Mouse (Mus musculus) embryonic facial prominence, embryonic 13.5 days (tissue): Measurements from ENCODE around the gene Sv2b. TPM values are rescaled to one million over a fixed set of nuclear protein-coding genes. Genes with fewer than 3 reads are reported as not detected.

ENCODE experiments used
- ATAC-seq: fragments of 200-750 bp; cut with Nextera tagmentation; 2 replicates; pipeline ENCODE4 v1.8.0; 2017; ENCODE audit warnings: low read depth; ENCODE audit not compliant: insufficient number of reproducible peaks, insufficient read depth, low FRiP score, low TSS enrichment
- H3K27ac ChIP-seq: fragments of 300-500 bp; sonication (generic); 2 replicates; pipeline ENCODE4 v1.5.1; 2015; ENCODE audit warnings: moderate library complexity, mild to moderate bottlenecking, inconsistent platforms
- H3K27me3 ChIP-seq: fragments of 300-500 bp; sonication (generic); 2 replicates; pipeline ENCODE4 v1.6.1; 2015; ENCODE audit warnings: mild to moderate bottlenecking, inconsistent platforms
- H3K36me3 ChIP-seq: fragments of 300-500 bp; sonication (generic); 2 replicates; pipeline ENCODE4 v1.6.1; 2015; ENCODE audit warnings: mild to moderate bottlenecking, inconsistent platforms
- H3K4me1 ChIP-seq: fragments of 300-500 bp; sonication (generic); 2 replicates; pipeline ENCODE4 v1.6.1; 2015; ENCODE audit warnings: inconsistent platforms
- H3K4me2 ChIP-seq: fragments of 300-500 bp; sonication (generic); 2 replicates; pipeline ENCODE4 v1.6.1; 2015; ENCODE audit warnings: moderate library complexity, mild to moderate bottlenecking, inconsistent platforms
- H3K4me3 ChIP-seq: fragments of 300-500 bp; sonication (generic); 2 replicates; pipeline ENCODE4 v1.5.1; 2015; ENCODE audit warnings: mild to moderate bottlenecking, inconsistent platforms
- H3K9ac ChIP-seq: fragments of 300-500 bp; sonication (generic); 2 replicates; pipeline ENCODE4 v1.6.1; 2015; ENCODE audit warnings: mild to moderate bottlenecking, inconsistent platforms
- H3K9me3 ChIP-seq: fragments of 300-500 bp; sonication (generic); 2 replicates; pipeline ENCODE4 v1.6.1; 2016; ENCODE audit warnings: inconsistent platforms
- WGBS: fragments of 180-500 bp; shearing (Covaris S2); methylation state at CpG from one replicate; pipeline ENCODE4 v1.1.7; 2015; ENCODE audit warnings: mixed read lengths; 5-methylcytosine and 5-hydroxymethylcytosine counted together
- polyA plus RNA-seq: library from polyadenylated mRNA; unstranded; fragments of >200 nt; fragmentation: Nextera tagmentation; extraction: Ambion mirVana; gene quantifications from 2 replicates; pipeline ENCODE4 v1.2.1, GENCODE M21; 2015

The Sv2b gene
- polyA plus RNA-seq, 1 experiment from 2014 or later, result 0.59 TPM

DNA sequence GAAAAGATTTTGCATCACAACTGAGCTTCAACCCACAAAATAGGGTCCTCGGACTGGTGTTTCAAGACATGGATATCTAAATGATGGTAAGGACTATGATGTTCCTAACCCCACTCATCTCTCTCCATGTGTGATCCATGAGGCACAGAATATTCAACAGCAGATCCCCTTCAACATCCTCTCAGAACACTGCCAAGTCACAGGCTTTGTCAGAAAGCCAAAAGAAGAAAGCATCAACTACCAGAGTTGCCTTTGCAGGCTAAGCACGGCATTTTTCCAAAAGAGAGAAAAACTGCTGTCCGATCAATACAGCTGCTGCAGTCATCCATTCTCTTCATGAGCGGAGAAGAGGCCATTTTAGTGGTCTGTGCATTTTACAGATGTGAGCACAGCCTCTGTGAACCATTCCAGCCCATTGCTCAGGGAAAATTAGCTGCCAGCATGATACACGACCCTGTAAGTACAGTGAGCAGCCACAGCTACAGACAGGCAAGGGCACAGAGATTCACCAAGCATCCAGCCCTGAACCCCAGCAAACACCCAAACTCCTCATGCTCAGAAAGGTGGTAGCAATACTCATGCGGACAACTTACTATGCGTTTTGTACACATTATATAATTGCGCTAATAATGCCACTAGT is 55.3 kb downstream of the Sv2b start:
- no peak overlapping the region for H3K9ac ChIP-seq
- no peaks in the 10 kb centered on the region for H3K27me3 ChIP-seq
- H3K27ac ChIP-seq, result no peak overlapping the region
- 84% methylated on average over 8 of the region's 8 CpGs for WGBS
- no peak overlapping the region for H3K4me3 ChIP-seq
- no peak for ATAC-seq
- H3K4me1 ChIP-seq, result no peaks in the 10 kb centered on the region
- H3K4me2 ChIP-seq, result no peak overlapping the region
- H3K9me3 ChIP-seq, result no peaks in the 10 kb centered on the region
- no peaks in the 10 kb centered on the region for H3K36me3 ChIP-seq

DNA sequence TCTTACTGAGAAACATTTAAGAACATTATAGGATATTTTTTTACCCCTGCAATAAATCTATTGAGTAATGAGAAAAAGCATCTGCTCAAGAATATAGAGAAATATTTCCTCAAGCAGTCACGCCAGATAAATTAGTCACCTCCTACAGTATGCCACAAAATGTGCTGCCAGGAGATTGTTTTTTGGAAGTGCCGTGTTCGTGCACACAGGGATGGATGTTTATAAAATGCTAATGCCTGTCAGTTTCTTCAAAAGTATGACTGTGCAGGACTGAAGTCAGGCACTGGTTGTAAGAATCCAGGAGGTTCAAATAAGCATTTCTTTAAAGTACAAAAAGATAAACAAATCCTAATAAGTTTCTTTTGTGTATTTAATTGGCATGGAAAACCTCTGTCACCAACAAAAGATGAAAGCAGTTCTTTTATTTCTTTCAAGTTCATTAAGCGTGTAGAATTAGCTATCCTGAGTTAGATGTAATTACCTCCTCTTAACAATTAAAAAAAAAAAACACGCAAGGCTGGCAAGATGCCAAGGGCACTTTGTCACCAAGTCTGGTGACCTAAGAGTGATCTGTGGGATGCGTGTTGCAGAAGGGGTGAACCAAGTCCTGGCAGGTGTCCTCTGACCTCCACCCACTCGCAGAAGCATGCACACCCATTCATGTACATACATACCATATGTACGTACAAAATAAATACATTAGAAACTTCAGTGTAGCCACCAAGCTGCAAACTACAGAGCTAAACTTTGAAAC is 68.1 kb downstream of the Sv2b start:
- no peaks in the 10 kb centered on the region for H3K9me3 ChIP-seq
- WGBS, result 60% methylated on average over 8 of the region's 8 CpGs
- H3K4me3 ChIP-seq, result no peak overlapping the region
- H3K4me1 ChIP-seq, result no peaks in the 10 kb centered on the region
- H3K27me3 ChIP-seq, result no peaks in the 10 kb centered on the region
- ATAC-seq, result no peak
- H3K9ac ChIP-seq, result no peak overlapping the region
- no peaks in the 10 kb centered on the region for H3K36me3 ChIP-seq
- H3K4me2 ChIP-seq, result no peak overlapping the region
- no peak overlapping the region for H3K27ac ChIP-seq

DNA sequence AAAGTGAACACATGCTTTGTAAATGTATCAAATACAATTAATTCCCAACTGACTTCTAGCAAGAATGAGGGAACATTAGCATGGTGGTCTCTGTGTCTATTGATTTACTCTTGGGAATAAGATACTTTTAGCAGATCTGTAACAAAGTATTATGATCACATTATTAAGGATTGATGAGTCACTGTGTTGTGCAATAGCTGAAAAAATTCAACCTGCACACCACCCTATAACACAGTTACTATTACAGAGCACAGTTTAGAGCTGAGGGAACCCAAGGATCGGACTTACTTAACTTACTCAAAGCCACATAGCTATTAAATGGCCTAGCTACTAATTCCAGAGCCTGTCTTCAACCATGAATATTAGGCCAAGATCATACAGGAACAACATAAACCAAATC is 72.7 kb downstream of the Sv2b start:
- H3K27ac ChIP-seq, result no peak overlapping the region
- no peaks in the 10 kb centered on the region for H3K9me3 ChIP-seq
- no peak for ATAC-seq
- no peak overlapping the region for H3K4me3 ChIP-seq
- H3K4me2 ChIP-seq, result no peak overlapping the region
- H3K36me3 ChIP-seq, result no peaks in the 10 kb centered on the region
- 89% methylated on average over 1 of the region's 1 CpGs for WGBS
- no peaks in the 10 kb centered on the region for H3K4me1 ChIP-seq
- no peak overlapping the region for H3K9ac ChIP-seq
- H3K27me3 ChIP-seq, result no peaks in the 10 kb centered on the region

DNA sequence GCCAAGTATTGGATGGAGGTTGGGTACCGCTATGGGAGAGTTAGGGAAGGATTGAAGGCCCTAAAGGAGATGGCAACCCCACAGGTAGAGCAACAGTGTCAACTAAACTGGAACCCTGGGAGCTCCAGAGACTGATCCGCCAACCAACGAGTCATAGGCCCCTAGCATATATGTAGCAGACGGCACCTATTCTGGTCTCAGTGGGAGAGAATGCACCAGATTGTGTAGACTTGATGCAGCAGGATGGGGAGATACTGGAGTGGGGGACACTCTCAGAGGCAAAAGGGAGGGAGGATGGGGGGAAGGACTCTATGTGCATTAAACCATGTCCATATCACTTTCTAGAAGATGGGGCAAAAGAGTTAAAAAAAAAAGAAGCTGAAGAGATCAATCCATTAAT is 84.9 kb downstream of the Sv2b start:
- H3K4me2 ChIP-seq, result no peak overlapping the region
- no peak for ATAC-seq
- 92% methylated on average over 4 of the region's 4 CpGs for WGBS
- H3K9ac ChIP-seq, result no peak overlapping the region
- no peaks in the 10 kb centered on the region for H3K27me3 ChIP-seq
- no peaks in the 10 kb centered on the region for H3K4me1 ChIP-seq
- H3K4me3 ChIP-seq, result no peak overlapping the region
- peaks cover 6% of the 10 kb centered on the region; the same call in 1 of the 2 replicates for H3K9me3 ChIP-seq
- no peak overlapping the region for H3K27ac ChIP-seq
- H3K36me3 ChIP-seq, result no peaks in the 10 kb centered on the region

DNA sequence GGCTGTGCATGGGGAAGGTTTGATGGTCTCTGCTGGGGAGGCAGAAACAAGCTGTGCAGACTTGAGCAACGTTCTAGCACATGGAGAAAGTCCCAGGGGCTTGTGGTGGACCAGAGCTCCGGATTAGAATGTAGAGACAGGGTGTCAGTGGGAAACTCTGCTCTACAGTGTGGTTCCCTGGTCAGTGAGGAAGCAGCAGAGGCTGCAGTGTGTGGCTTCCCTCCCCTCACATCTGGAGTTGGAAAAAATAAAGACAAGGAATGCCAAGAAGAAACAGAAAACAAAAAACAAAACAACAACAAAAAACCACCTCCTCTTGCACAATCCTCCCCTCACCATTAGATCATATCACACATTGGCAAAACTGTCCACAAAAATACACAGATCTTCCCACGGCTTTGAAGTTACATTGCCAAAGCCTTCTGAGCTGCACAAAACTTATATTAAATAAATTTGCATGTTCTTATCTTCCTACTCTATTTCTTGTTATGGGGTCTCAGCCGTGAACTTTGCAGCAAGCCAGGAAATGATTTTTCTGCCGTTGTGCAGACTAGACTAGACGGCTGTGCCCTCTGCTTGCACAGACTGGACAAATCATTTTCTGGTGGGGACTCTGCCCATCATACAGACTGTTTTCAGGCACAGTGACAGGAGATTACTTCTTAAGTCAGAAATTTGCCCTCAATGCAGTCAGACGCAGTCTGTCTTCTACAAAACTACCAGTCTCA is 86.2 kb downstream of the Sv2b start:
- no peaks in the 10 kb centered on the region for H3K4me1 ChIP-seq
- ATAC-seq, result no peak
- no peak overlapping the region for H3K4me3 ChIP-seq
- peaks cover 8% of the 10 kb centered on the region; the same call in 1 of the 2 replicates for H3K9me3 ChIP-seq
- H3K27me3 ChIP-seq, result no peaks in the 10 kb centered on the region
- H3K36me3 ChIP-seq, result no peaks in the 10 kb centered on the region
- H3K4me2 ChIP-seq, result no peak overlapping the region
- 62% methylated on average over 7 of the region's 7 CpGs for WGBS
- H3K27ac ChIP-seq, result no peak overlapping the region
- H3K9ac ChIP-seq, result no peak overlapping the region

DNA sequence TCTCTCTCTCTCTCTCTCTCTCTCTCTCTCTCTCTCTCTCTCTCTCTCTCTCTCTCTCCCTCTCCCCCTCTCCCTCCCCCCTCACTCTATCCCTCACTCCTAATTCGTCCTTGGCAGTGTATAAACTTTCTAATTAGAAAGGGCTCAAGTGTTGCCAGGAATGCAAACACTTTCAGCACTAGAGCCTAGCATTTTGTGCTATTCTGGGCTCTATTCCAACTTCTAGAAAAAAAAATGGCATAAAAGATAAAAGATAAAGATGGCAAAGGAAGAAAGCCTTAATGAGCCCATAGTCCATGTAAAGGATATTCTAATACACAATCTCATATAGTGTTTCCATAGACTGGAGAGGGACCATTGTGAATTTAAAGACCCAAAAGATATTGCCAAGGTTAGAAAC is 88.3 kb downstream of the Sv2b start:
- WGBS, result 27% methylated on average over 1 of the region's 1 CpGs
- Histone ChIP-seq H3K27ac (no peak overlapping the region), H3K4me2 (no peak overlapping the region), H3K27me3 (no peaks in the 10 kb centered on the region), H3K4me1 (no peaks in the 10 kb centered on the region), H3K9ac (no peak overlapping the region), H3K4me3 (no peak overlapping the region), H3K9me3 (peaks cover 8% of the 10 kb centered on the region; the same call in 1 of the 2 replicates), H3K36me3 (no peaks in the 10 kb centered on the region)
- ATAC-seq, result no peak

DNA sequence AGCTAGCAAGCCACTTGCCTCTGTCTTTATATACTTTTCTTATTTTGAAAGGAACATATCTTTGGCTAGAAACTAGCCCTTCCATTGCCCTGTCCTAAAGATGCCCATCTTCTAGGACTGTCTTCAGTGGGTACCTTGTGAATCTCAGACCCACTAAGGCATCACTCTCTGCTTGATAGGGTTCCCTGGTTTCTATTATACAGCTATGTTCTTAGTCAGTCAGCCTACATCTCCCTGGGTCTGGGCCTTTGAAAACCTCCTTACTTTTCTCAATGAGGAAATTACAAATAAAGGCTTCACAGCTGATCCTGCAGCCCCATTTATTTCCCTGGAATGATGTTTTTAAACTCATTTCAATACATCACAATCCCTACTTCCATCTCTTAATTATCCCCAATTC is 88.8 kb downstream of the Sv2b start:
- H3K27me3 ChIP-seq, result no peaks in the 10 kb centered on the region
- no peak overlapping the region for H3K9ac ChIP-seq
- H3K27ac ChIP-seq, result no peak overlapping the region
- H3K36me3 ChIP-seq, result no peaks in the 10 kb centered on the region
- H3K4me1 ChIP-seq, result no peaks in the 10 kb centered on the region
- H3K4me2 ChIP-seq, result no peak overlapping the region
- peaks cover 8% of the 10 kb centered on the region; the same call in 1 of the 2 replicates for H3K9me3 ChIP-seq
- no peak for ATAC-seq
- no peak overlapping the region for H3K4me3 ChIP-seq

DNA sequence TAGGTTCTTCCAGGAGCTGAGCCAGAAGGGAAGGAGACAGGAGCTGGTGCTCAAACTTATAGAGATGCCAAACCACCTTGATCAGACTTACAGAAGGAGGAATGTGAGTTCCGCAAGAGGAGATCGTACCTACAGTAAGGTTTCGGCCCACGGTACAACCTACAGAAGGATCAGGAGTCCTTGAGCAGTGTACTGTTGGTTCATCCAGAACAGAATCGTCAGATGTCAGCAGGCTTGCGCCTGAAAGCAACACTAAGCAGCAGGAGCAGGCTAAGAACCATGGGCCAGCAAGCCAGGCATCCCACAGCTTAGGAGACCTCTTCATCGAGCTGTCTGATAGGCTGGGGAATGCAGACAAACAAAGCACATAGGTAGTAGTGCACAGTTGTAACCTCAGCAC is 92.9 kb downstream of the Sv2b start:
- no peak overlapping the region for H3K9ac ChIP-seq
- 82% methylated on average over 7 of the region's 7 CpGs for WGBS
- no peaks in the 10 kb centered on the region for H3K27me3 ChIP-seq
- H3K36me3 ChIP-seq, result no peaks in the 10 kb centered on the region
- no peak overlapping the region for H3K4me2 ChIP-seq
- H3K27ac ChIP-seq, result no peak overlapping the region
- no peak for ATAC-seq
- peaks cover 8% of the 10 kb centered on the region; the same call in 1 of the 2 replicates for H3K9me3 ChIP-seq
- H3K4me3 ChIP-seq, result no peak overlapping the region
- H3K4me1 ChIP-seq, result no peaks in the 10 kb centered on the region

DNA sequence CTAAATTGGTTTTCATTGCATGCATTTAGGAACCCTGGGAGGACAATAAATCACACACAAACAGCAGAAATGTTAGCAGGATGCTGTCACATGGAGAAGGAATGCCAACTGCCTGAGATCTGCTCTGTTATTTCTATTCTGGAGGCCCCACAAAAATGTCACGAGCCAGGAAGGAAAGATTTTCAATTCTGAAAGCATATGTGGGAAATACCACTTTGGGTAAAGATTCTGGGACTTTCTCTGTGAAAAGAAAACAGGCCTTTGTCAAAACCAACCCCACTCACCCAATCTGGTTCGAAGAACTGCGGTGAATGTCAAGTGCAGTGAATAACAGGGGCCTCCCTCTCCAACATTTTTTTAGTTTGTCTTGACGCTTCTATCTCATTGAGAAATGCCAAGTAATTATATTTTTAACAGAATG is 99.8 kb downstream of the Sv2b start:
- Histone ChIP-seq H3K27me3 (no peaks in the 10 kb centered on the region), H3K4me1 (no peaks in the 10 kb centered on the region; the same call in 1 of the 2 replicates), H3K4me2 (no peak overlapping the region), H3K9ac (no peak overlapping the region), H3K36me3 (no peaks in the 10 kb centered on the region), H3K27ac (no peak overlapping the region), H3K9me3 (no peaks in the 10 kb centered on the region), H3K4me3 (no peak overlapping the region)
- ATAC-seq, result no peak
- 63% methylated on average over 4 of the region's 4 CpGs for whole genome bisulfite sequencing

DNA sequence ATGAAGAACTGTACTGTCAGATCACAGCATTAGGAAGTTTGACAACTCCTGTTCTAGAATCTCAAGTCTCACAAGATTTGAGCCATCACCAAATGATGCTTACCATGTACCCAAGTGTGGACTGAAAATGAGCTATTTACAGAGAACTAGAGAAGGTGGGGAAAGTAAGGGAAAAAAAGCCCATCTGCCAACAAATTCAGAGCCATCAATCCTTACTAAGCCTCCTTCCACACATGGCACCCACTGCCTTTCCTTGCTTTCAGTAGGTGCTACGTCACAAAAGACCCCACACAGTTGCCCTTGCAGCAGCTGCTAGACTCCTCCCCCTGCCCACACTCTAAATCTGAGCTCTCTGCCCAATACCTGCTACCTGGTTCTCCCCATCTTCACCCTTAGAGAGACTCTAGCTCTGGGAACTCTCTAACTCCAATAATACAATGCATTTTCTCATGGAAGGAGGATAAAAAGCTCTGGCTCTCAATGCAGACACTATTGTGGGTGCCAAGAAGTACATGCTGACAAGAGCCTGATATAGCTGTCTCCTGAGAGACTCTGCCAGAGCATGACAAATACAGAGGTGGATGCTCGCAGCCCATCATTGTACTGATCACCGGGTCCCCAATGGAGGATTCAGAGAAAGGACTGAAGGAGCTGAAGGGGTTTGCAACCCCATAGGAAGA is 101.0 kb downstream of the Sv2b start:
- no peak for ATAC-seq
- no peak overlapping the region for H3K4me3 ChIP-seq
- no peaks in the 10 kb centered on the region for H3K36me3 ChIP-seq
- no peak overlapping the region for H3K4me2 ChIP-seq
- H3K9ac ChIP-seq, result no peak overlapping the region
- 89% methylated on average over 3 of the region's 3 CpGs for WGBS
- no peaks in the 10 kb centered on the region for H3K9me3 ChIP-seq
- no peaks in the 10 kb centered on the region; the same call in 1 of the 2 replicates for H3K4me1 ChIP-seq
- H3K27ac ChIP-seq, result no peak overlapping the region
- no peaks in the 10 kb centered on the region for H3K27me3 ChIP-seq

DNA sequence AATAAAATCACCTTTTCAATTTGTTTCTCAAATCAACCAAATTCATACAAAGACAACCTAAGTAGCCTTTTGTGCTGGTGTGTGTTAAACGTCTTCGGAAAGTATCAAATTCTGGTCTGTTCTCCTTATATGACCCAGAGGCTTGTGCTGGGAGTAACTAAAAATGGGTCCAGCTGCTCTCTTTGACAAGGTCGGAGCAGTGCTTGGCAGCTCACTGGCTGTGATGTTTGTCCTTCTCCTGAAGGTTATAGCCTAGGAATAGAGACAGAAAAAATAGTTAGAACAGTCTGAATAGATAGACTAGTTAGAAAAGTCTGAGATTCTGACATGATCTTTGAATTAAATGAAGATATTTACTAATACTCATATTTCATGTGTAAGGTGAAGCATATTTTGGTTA is 102.4 kb downstream of the Sv2b start:
- WGBS, result 82% methylated on average over 3 of the region's 3 CpGs
- H3K9ac ChIP-seq, result no peak overlapping the region
- no peaks in the 10 kb centered on the region for H3K36me3 ChIP-seq

More for the DNA sequence above, 102.4 kb downstream of the Sv2b start:
- Histone ChIP-seq H3K27me3 (no peaks in the 10 kb centered on the region), H3K27ac (no peak overlapping the region), H3K4me2 (no peak overlapping the region), H3K4me3 (no peak overlapping the region), H3K4me1 (no peaks in the 10 kb centered on the region; the same call in 1 of the 2 replicates), H3K9me3 (no peaks in the 10 kb centered on the region)
- ATAC-seq, result no peak
